Mouse (Mus musculus) intestine, embryonic 16.5 days (tissue): ENCODE results near the gene Gm17428. TPM values are rescaled to one million over a fixed set of nuclear protein-coding genes. Genes with fewer than 3 reads are reported as not detected.
"Not testable (repeated sequence)": the region's sequence is repeated elsewhere in the genome, so short reads cannot be mapped to it uniquely, and the experiment has no call there.

Experiments used
- ATAC-seq: fragments of 200-750 bp; cut with Nextera tagmentation; 2 replicates; pipeline ENCODE4 v1.8.0; 2017; ENCODE audit warnings: moderate TSS enrichment, moderate library complexity
- H3K27ac ChIP-seq: fragments of 300-500 bp; sonication (generic); 2 replicates; pipeline ENCODE4 v1.5.1; 2014; ENCODE audit warnings: mild to moderate bottlenecking, low read length
- H3K27me3 ChIP-seq: fragments of 300-500 bp; sonication (generic); replicated peaks from 2 replicates; pipeline ENCODE4 v1.6.1; 2014; ENCODE audit warnings: low read length, control low read depth, mixed read lengths; ENCODE audit not compliant: control insufficient read depth, insufficient read depth
- H3K36me3 ChIP-seq: fragments of 300-500 bp; sonication (generic); 2 replicates; pipeline ENCODE4 v1.6.1; 2014; ENCODE audit warnings: low read length, control low read depth; ENCODE audit not compliant: control insufficient read depth, insufficient read depth
- H3K4me1 ChIP-seq: fragments of 300-500 bp; sonication (generic); 2 replicates; pipeline ENCODE4 v1.6.1; 2014; ENCODE audit warnings: low read length, control low read depth, mixed read lengths; ENCODE audit not compliant: control insufficient read depth, insufficient read depth
- H3K4me2 ChIP-seq: fragments of 300-500 bp; sonication (generic); 2 replicates; pipeline ENCODE4 v1.6.1; 2014; ENCODE audit warnings: low read depth, low read length, control low read depth
- H3K4me3 ChIP-seq: fragments of 300-500 bp; sonication (generic); 2 replicates; pipeline ENCODE4 v1.5.1; 2014; ENCODE audit warnings: mild to moderate bottlenecking, low read length
- H3K9ac ChIP-seq: fragments of 300-500 bp; sonication (generic); 2 replicates; pipeline ENCODE4 v1.6.1; 2014; ENCODE audit warnings: low read depth, low read length
- H3K9me3 ChIP-seq: fragments of 300-500 bp; sonication (generic); 2 replicates; pipeline ENCODE4 v1.6.1; 2016; ENCODE audit warnings: low read length, control low read depth; ENCODE audit not compliant: control insufficient read depth
- WGBS: fragments of 180-500 bp; shearing (Covaris S2); extraction: QIAGEN DNeasy Blood & Tissue Kit; methylation state at CpG from one replicate; pipeline ENCODE4 v1.1.7; 2014; 5-methylcytosine and 5-hydroxymethylcytosine counted together
- polyA plus RNA-seq: library from polyadenylated mRNA; unstranded; fragments of >200 nt; fragmentation: Nextera tagmentation; extraction: Ambion mirVana; gene quantifications from 2 replicates; pipeline ENCODE4 v1.2.1, GENCODE M21; 2015

The Gm17428 gene
- polyA plus RNA-seq, 1 experiment from 2014 or later, result not detected

DNA sequence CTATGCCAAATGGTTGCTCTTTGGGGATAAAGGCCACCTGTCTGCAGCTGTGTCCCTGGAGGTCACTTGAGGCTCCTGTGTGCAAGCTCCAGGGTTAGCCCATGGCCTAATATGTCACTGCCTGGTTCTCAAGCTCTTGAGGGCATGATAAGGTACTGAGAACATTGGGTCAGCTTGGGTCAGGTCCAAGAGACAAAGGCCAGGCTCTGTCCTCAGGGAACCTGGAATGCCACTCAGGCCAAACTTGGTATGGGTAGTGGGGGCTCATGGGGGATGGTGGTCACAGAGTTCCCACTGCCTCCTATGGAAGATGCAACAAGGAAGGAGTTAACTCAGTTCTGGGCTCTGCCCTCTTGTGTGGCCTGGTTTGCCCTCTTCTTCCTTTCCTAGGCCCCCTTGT is 8.4 kb upstream of the Gm17428 start:
- no peak overlapping the region for H3K4me3 ChIP-seq
- H3K36me3 ChIP-seq, result no peaks in the 10 kb centered on the region
- H3K4me2 ChIP-seq, result no peak overlapping the region
- no peaks in the 10 kb centered on the region for H3K27me3 ChIP-seq
- no peaks in the 10 kb centered on the region for H3K9me3 ChIP-seq
- H3K4me1 ChIP-seq, result no peaks in the 10 kb centered on the region
- no peak overlapping the region for H3K27ac ChIP-seq
- H3K9ac ChIP-seq, result no peak overlapping the region
- no peak for ATAC-seq

DNA sequence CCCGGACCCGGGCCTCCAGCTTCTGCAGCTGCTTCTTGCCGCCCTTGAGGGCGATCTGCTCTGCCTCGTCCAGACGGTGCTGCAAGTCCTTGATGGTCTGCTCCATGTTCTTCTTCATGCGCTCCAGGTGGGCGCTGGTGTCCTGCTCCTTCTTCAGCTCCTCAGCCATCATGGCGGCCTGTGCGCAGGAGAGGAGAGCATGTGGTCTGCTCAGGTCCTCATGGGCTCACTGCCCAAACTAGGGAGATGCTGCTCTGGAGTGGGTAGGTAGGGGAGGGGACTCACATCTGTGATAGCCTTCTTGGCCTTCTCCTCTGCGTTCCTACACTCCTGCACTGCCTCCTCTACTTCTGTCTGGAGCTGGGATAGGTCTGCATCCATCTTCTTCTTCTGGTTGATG is 3.9 kb upstream of the Gm17428 start:
- not testable (repeated sequence) for H3K4me2 ChIP-seq, H3K4me3 ChIP-seq, H3K4me1 ChIP-seq, H3K27me3 ChIP-seq, H3K9ac ChIP-seq, H3K27ac ChIP-seq, H3K9me3 ChIP-seq, H3K36me3 ChIP-seq, ATAC-seq
- WGBS, result 93% methylated on average over 8 of the region's 11 CpGs

DNA sequence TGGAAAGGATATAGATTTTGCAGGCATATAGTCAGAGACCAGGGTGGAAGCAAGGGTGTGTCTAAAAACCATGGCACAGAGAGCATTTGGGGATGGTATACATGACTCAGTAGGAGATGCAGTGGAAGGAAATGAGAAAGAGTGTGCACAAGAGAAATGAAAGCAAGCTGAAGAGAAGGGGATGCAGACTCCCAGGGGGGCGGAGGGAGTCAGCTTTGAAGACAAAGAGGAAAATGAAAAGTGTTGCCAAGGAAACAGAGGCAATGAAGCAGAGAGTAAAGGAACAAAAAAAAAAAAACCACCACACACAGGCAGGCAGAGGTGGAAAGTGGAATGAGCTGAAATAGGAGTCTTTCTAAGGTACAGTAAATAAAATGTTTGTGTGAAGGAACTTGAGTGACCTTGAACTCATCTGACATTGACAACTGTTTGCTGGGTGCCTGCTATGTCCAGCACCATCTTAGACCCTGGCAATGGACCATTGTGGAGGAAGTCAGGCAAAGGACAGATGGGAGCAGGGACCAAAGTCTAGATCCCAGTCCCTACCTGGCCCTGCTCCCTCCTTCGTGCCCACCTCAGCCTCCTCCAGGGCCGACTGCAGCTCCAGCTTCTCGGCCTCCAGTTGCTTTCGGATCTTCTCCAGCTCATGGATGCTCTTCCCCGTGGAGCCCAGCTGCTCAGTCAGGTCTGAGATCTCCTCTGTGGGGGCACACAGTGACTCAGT is 2.5 kb upstream of the Gm17428 start:
- Histone ChIP-seq H3K27ac (no peak overlapping the region), H3K4me1 (no peaks in the 10 kb centered on the region), H3K9ac (no peak overlapping the region), H3K4me2 (no peak overlapping the region), H3K36me3 (no peaks in the 10 kb centered on the region), H3K9me3 (no peaks in the 10 kb centered on the region), H3K27me3 (no peaks in the 10 kb centered on the region), H3K4me3 (no peak overlapping the region)
- 82% methylated on average over 6 of the region's 6 CpGs for WGBS
- no peak for ATAC-seq

DNA sequence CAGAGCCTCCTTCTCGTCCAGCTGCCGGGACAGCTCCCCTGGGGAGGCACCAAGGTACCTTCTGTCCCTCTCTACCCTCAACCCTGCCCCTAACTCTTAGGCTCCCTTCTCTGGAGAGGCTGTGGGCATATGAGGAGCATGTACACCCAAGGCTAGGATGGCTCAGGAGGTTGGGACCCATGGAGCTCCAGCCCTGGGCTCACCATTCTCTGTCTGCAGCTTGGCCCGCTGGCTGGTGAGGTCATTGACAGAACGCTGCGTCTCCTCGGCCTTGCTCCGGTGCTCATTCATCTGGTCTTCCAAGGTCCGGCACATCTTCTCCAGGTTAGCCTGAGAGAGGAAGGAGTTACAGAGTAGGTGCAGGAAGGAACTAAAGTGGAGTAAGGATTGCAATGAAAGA is 1.9 kb downstream of the Gm17428 start:
- 88% methylated on average over 8 of the region's 8 CpGs for WGBS
- Histone ChIP-seq H3K4me3 (no peak overlapping the region), H3K36me3 (no peaks in the 10 kb centered on the region), H3K9me3 (no peaks in the 10 kb centered on the region), H3K9ac (no peak overlapping the region), H3K4me1 (no peaks in the 10 kb centered on the region), H3K4me2 (no peak overlapping the region), H3K27ac (no peak overlapping the region), H3K27me3 (no peaks in the 10 kb centered on the region)
- ATAC-seq, result no peak

DNA sequence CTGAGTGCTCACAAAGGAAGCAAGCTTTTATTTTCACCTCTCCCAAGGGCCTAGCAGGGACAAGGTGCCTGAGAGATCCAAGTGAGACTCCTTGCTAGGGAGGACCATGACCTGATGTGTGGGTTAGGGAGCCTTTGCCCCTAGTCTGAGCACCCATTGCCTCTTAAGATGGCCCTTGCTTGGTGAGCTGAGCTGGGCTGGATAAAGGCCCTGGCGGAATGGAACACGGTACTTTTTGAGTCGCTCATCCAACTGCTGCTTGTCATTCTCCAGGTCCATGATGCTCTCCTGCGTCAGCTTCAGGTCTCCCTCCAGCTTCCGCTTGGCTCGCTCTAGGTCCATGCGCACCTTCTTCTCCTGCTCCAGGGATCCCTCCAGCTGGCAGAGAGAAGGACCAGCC is 5.2 kb downstream of the Gm17428 start:
- Histone ChIP-seq H3K4me3 (no peak overlapping the region), H3K4me2 (no peak overlapping the region), H3K27me3 (no peaks in the 10 kb centered on the region), H3K9me3 (no peaks in the 10 kb centered on the region), H3K27ac (no peak overlapping the region), H3K9ac (no peak overlapping the region), H3K36me3 (no peaks in the 10 kb centered on the region), H3K4me1 (no peaks in the 10 kb centered on the region)
- 98% methylated on average over 7 of the region's 7 CpGs for WGBS
- ATAC-seq, result no peak

DNA sequence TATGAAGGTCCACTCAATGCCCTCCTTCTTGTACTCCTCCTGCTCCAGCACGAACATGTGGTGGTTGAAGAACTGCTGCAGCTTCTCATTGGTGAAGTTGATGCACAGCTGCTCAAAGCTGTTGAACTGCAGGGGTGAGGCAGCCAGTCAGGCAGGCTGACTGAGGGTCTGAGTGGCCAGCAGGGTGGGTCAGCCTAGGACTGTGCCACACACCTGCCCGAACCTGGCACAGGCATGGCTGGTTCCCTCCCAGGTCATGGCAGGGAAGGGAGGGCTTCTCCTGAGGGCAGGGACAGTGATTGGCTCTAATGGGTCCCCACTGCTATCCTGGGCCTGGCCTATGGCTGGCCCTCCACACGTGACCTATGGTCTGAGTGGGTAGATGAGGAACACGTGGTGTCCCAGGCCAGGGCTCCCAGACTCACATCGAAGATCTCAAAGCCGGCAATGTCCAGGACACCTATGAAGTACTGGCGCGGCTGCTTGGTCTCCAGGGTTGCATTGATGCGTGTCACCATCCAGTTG is 11.7 kb downstream of the Gm17428 start:
- ATAC-seq, H3K4me3 ChIP-seq, H3K9me3 ChIP-seq, H3K4me2 ChIP-seq, H3K9ac ChIP-seq, H3K27me3 ChIP-seq, H3K36me3 ChIP-seq, H3K27ac ChIP-seq, H3K4me1 ChIP-seq: not testable (repeated sequence)
- 92% methylated on average over 9 of the region's 9 CpGs for WGBS

DNA sequence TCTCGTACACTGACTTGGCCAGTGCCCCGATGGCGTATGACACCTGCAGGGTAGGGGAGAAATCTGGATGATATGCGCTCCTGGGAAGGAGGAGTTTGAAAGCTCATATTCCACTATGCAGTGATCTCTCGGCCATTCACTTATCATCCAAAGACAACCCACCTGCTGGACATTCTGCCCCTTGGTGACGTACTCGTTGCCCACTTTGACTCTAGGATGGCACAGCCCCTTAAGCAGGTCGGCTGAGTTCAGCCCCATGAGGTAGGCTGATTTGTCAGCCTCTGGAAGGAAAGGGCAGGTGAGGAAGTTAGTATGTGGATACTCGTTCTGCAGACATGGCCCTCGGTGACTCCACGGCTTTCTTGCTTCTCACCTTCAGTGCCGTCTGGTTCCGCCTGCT is 12.1 kb downstream of the Gm17428 start:
- Histone ChIP-seq H3K27ac (no peak overlapping the region), H3K4me2 (no peak overlapping the region), H3K9me3 (no peaks in the 10 kb centered on the region), H3K4me1 (peaks cover 5% of the 10 kb centered on the region; the same call in 1 of the 2 replicates), H3K4me3 (no peak overlapping the region), H3K27me3 (no peaks in the 10 kb centered on the region), H3K9ac (no peak overlapping the region), H3K36me3 (no peaks in the 10 kb centered on the region)
- 90% methylated on average over 13 of the region's 13 CpGs for WGBS
- ATAC-seq, result no peak

DNA sequence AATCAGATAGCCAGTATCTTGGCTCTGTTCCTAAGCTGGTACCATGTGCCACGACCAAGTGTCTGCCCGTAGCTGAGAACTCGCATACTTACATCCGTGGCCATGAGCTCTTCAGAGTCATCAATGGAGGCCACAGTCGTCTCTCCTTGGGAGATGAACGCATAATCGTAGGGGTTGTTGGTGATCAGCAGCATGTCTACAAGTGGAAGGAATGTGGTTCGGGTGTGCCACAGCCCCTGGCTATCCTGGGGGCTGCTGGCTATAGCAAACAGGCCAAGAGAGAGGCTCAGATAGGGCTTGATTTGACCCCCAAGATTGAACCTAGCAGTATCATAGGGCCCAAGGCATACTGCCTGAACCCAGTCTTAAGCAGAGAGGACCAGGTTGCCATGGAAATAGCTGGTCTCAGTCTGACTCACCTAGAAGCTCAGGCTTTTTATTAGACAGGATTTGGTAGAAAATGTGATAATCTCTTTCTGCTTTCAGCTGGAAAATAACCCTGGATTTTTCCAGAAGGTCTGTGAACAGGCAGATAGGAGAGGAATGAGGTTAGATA is 13.2 kb downstream of the Gm17428 start:
- WGBS, result 88% methylated on average over 8 of the region's 8 CpGs
- ATAC-seq, result no peak
- H3K4me1 ChIP-seq, result peaks cover 7% of the 10 kb centered on the region; the same call in 1 of the 2 replicates
- H3K27me3 ChIP-seq, result no peaks in the 10 kb centered on the region
- no peaks in the 10 kb centered on the region for H3K9me3 ChIP-seq
- H3K4me2 ChIP-seq, result no peak overlapping the region
- H3K4me3 ChIP-seq, result no peak overlapping the region
- H3K9ac ChIP-seq, result no peak overlapping the region
- no peaks in the 10 kb centered on the region for H3K36me3 ChIP-seq
- H3K27ac ChIP-seq, result no peak overlapping the region

DNA sequence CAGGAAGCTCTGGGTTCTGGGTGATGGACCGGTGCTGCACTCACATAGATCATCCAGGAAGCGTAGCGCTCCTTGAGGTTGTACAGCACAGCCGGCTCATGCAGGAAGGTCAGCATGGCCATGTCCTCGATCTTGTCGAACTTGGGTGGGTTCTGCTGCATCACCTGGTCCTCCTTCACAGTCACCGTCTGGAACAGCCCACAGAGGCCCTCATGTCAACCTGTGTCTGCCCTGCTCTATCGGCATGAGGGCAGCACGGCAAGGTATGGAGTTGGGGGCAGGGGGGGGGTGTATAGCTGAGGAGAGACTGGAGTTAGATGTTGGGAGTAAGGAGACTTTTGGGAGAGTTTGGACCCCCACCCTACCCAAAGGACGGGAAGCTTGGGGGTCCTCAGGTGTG is 15.5 kb downstream of the Gm17428 start:
- Histone ChIP-seq H3K36me3 (no peaks in the 10 kb centered on the region), H3K4me3 (no peak overlapping the region)
- WGBS, result 89% methylated on average over 10 of the region's 10 CpGs

More for the DNA sequence above, 15.5 kb downstream of the Gm17428 start:
- no peaks in the 10 kb centered on the region for H3K9me3 ChIP-seq
- ATAC-seq, result no peak
- H3K27ac ChIP-seq, result no peak overlapping the region
- H3K4me1 ChIP-seq, result peaks cover 7% of the 10 kb centered on the region; the same call in 1 of the 2 replicates
- no peak overlapping the region for H3K9ac ChIP-seq
- no peak overlapping the region for H3K4me2 ChIP-seq
- no peaks in the 10 kb centered on the region for H3K27me3 ChIP-seq
